Mouse (Mus musculus) CH12.LX (cell line): Measurements from ENCODE around the gene Gpr68.

Experiments used
- BHLHE40 ChIP-seq: IDR thresholded peaks from 2 replicates; pipeline ENCODE4 v1.6.1; 2011; ENCODE audit warnings: mild to moderate bottlenecking, low read depth, low read length, improper control_type of control experiment
- CTCF ChIP-seq, 2 experiments: IDR thresholded peaks in 1 of 2; conservative IDR thresholded peaks in 1 of 2; 2 replicates each; pipeline ENCODE4 v1.5.1; 2011 to 2012; ENCODE audit warnings: low read depth in 2 of 2, low read length in 2 of 2, improper control_type of control experiment in 1 of 2, inconsistent platforms in 1 of 2, mild to moderate bottlenecking in 1 of 2, moderate library complexity in 1 of 2
- POLR2A ChIP-seq: IDR thresholded peaks from 2 replicates; pipeline ENCODE4 v1.6.1; 2011; ENCODE audit warnings: low read depth, mild to moderate bottlenecking, improper control_type of control experiment, low read length
- ZKSCAN1 ChIP-seq: IDR thresholded peaks from 2 replicates; pipeline ENCODE4 v1.6.1; 2012; ENCODE audit warnings: low read depth, inconsistent platforms, low read length, improper control_type of control experiment, borderline replicate concordance
- ZNF384 ChIP-seq: IDR thresholded peaks from 2 replicates; pipeline ENCODE4 v1.6.1; 2012; ENCODE audit warnings: low read depth, low read length, improper control_type of control experiment, inconsistent platforms

- TF ChIP-seq ZNF384: no peak
- no peak for TF ChIP-seq POLR2A
- TF ChIP-seq CTCF (conservative IDR thresholded peaks at IDR 0.05 in 1 of 2, IDR thresholded peaks at IDR 0.05 in 1 of 2; ENCODE audit: low read depth in 2 of 2, low read length in 2 of 2): no peak
- TF ChIP-seq ZKSCAN1: no peak
- TF ChIP-seq BHLHE40: no peak
Observed at GRCm38 (mm10) chr12:100852370-100852769, 55.6 kb downstream of the Gpr68 start.
